Mouse (Mus musculus) retina, postnatal 7 days (tissue): ENCODE data around the gene Scaf1.

Experiments used
- DNase-seq: peaks from one replicate; pipeline ENCODE4 v3.0.0-alpha.2; 2012; ENCODE audit warnings: low read depth, low spot score

The Scaf1 gene

GRCm38 (mm10) chr7:44954091-44954885, 61.9 kb downstream of the Scaf1 start:
- DNase-seq = no peak

DNA sequence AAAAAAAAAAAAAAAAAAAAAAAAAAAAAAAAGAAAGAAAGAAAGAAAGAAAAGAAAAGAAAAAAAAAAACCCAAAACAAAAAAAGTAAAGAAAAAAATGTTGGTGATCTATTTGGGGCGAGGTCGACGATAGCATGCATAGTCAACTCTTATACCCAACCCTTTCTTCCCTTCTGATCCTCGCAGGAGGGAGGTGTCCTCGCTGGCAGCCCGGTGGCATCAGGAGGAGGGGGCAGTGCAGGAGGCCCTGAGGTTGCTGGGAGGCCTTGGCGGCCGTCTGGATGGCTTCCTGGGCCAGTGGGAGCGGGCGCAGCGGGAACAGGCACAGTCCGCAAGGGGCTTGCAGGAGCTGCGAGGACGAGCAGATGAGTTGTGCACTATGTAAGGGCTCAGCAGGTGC, 62.6 kb downstream of the Scaf1 start:
- DNase-seq = no peak
